Mouse (Mus musculus) ovary, postnatal 10 days (tissue): ENCODE data around the gene Prrt2.
A peak's percentile ranks its signal among the peaks of the same experiment; 100 is the strongest.

ENCODE experiments used
- DNase-seq: peaks from one replicate; pipeline ENCODE4 v3.0.0; 2022; ENCODE audit warnings: low spot score

Prrt2 gene

GRCm38 (mm10) chr7:127020901-127021562 lies at the start of gene Prrt2, which contains the start of gene Gm42742:
Gene Prrt2 (minus strand): TSS chr7:127021211.
Gene Gm42742 (minus strand): TSS chr7:127021097.
- DNase-seq, result no peak

- no peak for DNase-seq
Measured at GRCm38 (mm10) chr7:127066317-127066716, 45.3 kb upstream of the Prrt2 start.

GRCm38 (mm10) chr7:127065538-127065937 lies 44.5 kb upstream of the Prrt2 start:
- DNase-seq, result no peak

GRCm38 (mm10) chr7:127055026-127055585 lies 34.1 kb upstream of the Prrt2 start:
- no peak for DNase-seq

- DNase-seq, result peak; percentile 90
Measured at GRCm38 (mm10) chr7:127041851-127042672, 21.1 kb upstream of the Prrt2 start, which contains the start of gene Kif22. Gene Kif22 (minus strand): TSS chr7:127042471.

- DNase-seq, result no peak
Measured at GRCm38 (mm10) chr7:127031244-127031643, 10.2 kb upstream of the Prrt2 start.

GRCm38 (mm10) chr7:127030172-127030571 lies 9.2 kb upstream of the Prrt2 start:
- DNase-seq, result no peak

- DNase-seq, result no peak
Measured at GRCm38 (mm10) chr7:127027885-127028284, 6.9 kb upstream of the Prrt2 start.

- peak; percentile 96 for DNase-seq
Measured at GRCm38 (mm10) chr7:127026984-127027726, 6.1 kb upstream of the Prrt2 start, which contains the start of gene Maz. Gene Maz (minus strand): TSS chr7:127027037.

- peak; percentile 42 for DNase-seq
Measured at GRCm38 (mm10) chr7:127026616-127026983, 5.6 kb upstream of the Prrt2 start.

- peak; percentile 64 for DNase-seq
Measured at GRCm38 (mm10) chr7:127026161-127026600, 5.2 kb upstream of the Prrt2 start.

- DNase-seq, result peak; percentile 54
Measured at GRCm38 (mm10) chr7:127025556-127026160, 4.6 kb upstream of the Prrt2 start.

GRCm38 (mm10) chr7:127024755-127025555 lies 3.9 kb upstream of the Prrt2 start:
- DNase-seq, result peak; percentile 58

GRCm38 (mm10) chr7:127023896-127024690 lies 3.1 kb upstream of the Prrt2 start:
- DNase-seq, result no peak

- no peak for DNase-seq
Measured at GRCm38 (mm10) chr7:127023272-127023691, 2.3 kb upstream of the Prrt2 start.

- DNase-seq, result no peak
Measured at GRCm38 (mm10) chr7:127022528-127023271, 1.7 kb upstream of the Prrt2 start.

- DNase-seq, result no peak
Measured at GRCm38 (mm10) chr7:127021563-127022527, 834 bp upstream of the Prrt2 start.

- DNase-seq, result no peak
Measured at GRCm38 (mm10) chr7:127020491-127020890, 520 bp downstream of the Prrt2 start.
